Mouse (Mus musculus): ENCODE data around the gene Steap3. TPM values are rescaled to one million over a fixed set of nuclear protein-coding genes. Genes with fewer than 3 reads are reported as not detected.

The Steap3 gene
- polyA plus RNA-seq, 1 experiment from 2014 or later, result 3.9 TPM

DNA sequence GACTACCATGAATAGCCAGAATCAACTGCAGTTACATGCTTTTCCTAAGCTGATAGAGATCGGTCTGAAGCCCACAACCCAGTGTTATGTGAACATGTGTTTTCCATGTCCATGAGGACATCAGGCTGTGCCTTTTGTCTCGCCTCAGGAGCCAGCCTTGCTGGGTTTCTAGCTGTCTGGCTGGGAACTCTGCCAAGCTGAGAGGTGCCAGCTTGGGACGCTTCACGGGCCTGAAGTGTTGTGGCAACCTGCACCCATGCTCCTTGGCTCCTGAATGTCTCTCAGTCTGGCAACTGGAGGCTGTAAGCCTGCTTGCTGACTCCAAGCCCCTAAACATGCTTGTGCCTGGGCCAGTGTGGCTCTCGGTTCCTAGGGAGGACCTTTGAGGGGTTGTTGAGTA lies 130.0 kb downstream of the Steap3 start:
- Histone ChIP-seq H3K4me2 (no peak overlapping the region), H3K9ac (replicated peaks) (no peak overlapping the region), H3K27me3 (replicated peaks) (no peaks in the 10 kb centered on the region), H3K4me3 (replicated peaks) (no peak overlapping the region), H3K36me3 (no peaks in the 10 kb centered on the region), H3K9me3 (replicated peaks) (no peaks in the 10 kb centered on the region), H3K4me1 (no peaks in the 10 kb centered on the region), H3K27ac (replicated peaks) (no peak overlapping the region)
- no peak for ATAC-seq (ENCODE audit: low FRiP score)
- 56% methylated on average over 5 of the region's 5 CpGs for WGBS

Other genes with a start within 250 kb of the Steap3 start
- 6.5 and 7.7 TPM in 2 replicates for gene Tmem37, start 198.6 kb downstream of the Steap3 start, polyA plus RNA-seq (2015; fragmentation: Nextera tagmentation; extraction: Ambion mirVana)
- 1,502 and 1,904 TPM in 2 replicates for gene Dbi, start 151.6 kb downstream of the Steap3 start, polyA plus RNA-seq (2015; fragmentation: Nextera tagmentation; extraction: Ambion mirVana)
- 17.3 and 17.9 TPM in 2 replicates for gene 3110009E18Rik, start 151.5 kb downstream of the Steap3 start, polyA plus RNA-seq (2015; fragmentation: Nextera tagmentation; extraction: Ambion mirVana)
- gene C1ql2, start 67.9 kb upstream of the Steap3 start, polyA plus RNA-seq (2015; fragmentation: Nextera tagmentation; extraction: Ambion mirVana), result 1.4 and 3.2 TPM in 2 replicates
- 0.09 TPM in 1 of 2 replicates, not detected in the other for gene Marco, start 232.3 kb upstream of the Steap3 start, polyA plus RNA-seq (2015; fragmentation: Nextera tagmentation; extraction: Ambion mirVana)

Data from neural tube, embryonic 15.5 days (tissue).